Mouse (Mus musculus) macrophage (primary cell): ENCODE results near the gene Cfap221. TPM values are rescaled to one million over a fixed set of nuclear protein-coding genes. Genes with fewer than 3 reads are reported as not detected.

Source experiments
- H3K27ac ChIP-seq: fragments of 350-480 bp; formaldehyde crosslinking; 2 replicates; pipeline ENCODE4 v1.9.0; 2021
- H3K36me3 ChIP-seq: fragments of 350-480 bp; formaldehyde crosslinking; 2 replicates; pipeline ENCODE4 v1.9.0; 2021; ENCODE audit errors: inconsistent target
- H3K4me3 ChIP-seq: fragments of 350-480 bp; formaldehyde crosslinking; 2 replicates; pipeline ENCODE4 v1.9.0; 2021; ENCODE audit errors: inconsistent target
- H3K79me2 ChIP-seq: fragments of 350-480 bp; formaldehyde crosslinking; 2 replicates; pipeline ENCODE4 v1.9.0; 2021; ENCODE audit errors: inconsistent target
- WGBS: methylation state at CpG from one replicate; pipeline ENCODE4 v1.1.7; 2026; ENCODE audit warnings: inconsistent platforms; ENCODE audit not compliant: missing documents; 5-methylcytosine and 5-hydroxymethylcytosine counted together
- polyA plus RNA-seq: library from polyadenylated mRNA; stranded (reverse); fragments of 250-400 nt; gene quantifications from 3 replicates; pipeline ENCODE4 v1.2.4, GENCODE M21; 2018; ENCODE audit warnings: inconsistent platforms
- total RNA-seq, 78 experiments: library from RNA; depleted of rRNA; stranded (reverse); fragments of 250-400 nt; gene quantifications; 1 replicate in 9 of 78; 2 replicates in 24 of 78; 3 replicates in 43 of 78; 4 replicates in 2 of 78; pipeline ENCODE4 v1.2.4; 2018; ENCODE audit warnings: inconsistent platforms in 56 of 78

Gene Cfap221
- not detected for total RNA-seq (2018; cell fraction: chromatin; rRNA removed)
- not detected for total RNA-seq (2018; cell fraction: cytosol; rRNA removed)
- total RNA-seq (2018; cell fraction: nucleus; rRNA removed): not detected
- not detected in 3 replicates for polyA plus RNA-seq

DNA sequence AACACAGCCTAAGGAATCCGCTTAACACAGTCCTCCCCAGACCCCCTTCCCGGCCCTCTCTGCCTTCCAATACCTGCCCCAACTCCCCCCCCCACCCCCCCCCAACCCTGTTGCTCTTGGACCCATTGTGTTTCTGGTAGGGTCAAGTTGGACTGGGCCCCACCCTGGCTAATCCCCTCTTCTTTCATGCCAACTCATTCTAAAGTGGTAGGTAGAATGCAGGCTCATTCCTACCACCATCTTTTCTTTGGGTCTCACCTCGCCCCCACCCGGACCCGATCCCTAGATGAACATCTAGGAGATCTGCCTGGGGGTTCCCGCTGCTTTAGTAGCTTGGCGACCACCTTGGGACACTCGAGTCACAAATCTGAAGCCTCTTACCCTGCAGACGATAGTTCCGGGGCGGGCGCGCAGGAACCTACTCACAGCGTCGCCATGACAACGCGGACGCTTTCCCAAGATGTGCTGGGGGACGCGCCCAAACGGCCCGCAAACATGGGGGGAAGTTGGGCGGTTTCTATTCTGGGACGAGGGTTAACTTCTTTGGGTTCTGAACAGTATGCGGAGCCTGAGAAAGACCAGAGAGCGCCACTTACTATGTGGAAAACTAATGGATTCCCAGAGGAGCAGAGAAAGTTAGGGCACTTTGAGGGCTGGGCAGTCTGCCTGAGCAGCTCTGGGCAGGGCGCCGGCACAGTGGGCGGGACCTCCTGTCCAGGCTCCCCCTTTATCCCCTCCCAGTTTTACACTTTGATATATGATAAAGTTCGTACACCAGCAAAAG, at the start of gene Cfap221:
Cfap221 (minus strand) TSS at position 437 of the 784 bp plus-strand sequence.
- H3K4me3 ChIP-seq: peak within 1 kb of the TSS; percentile 22
- H3K79me2 ChIP-seq: no peaks in the 10 kb centered on the region
- no peaks in the 10 kb centered on the region for H3K36me3 ChIP-seq
- 6% methylated on average over 29 of the region's 30 CpGs for WGBS
- no peak within 1 kb of the TSS for H3K27ac ChIP-seq

GRCm38 (mm10) chr1:120044584-120044983, 47.5 kb upstream of the Cfap221 start:
- no peak overlapping the region for H3K27ac ChIP-seq
- 50% methylated on average over 16 of the region's 16 CpGs for WGBS
- no peak overlapping the region for H3K4me3 ChIP-seq
- H3K36me3 ChIP-seq: no peaks in the 10 kb centered on the region
- H3K79me2 ChIP-seq: no peaks in the 10 kb centered on the region

DNA sequence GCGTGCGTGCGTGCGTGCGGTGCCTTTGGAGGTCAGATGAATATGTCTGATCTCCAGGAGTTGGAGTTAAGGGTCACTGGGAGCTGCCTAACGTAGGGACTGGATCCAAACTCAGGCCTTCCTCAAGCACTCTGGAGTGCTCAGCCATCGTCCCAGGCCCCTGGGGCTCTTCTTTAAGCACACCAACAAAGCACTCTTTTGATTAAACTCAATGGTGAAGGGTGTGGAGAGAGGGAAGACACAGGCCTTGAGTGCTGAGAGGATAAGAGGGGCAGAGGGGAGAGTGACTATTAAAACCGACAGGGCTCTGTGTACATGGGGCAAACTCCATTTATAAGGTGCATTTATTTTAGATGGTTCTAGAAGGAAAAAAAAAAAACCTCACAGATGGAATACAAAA, 45.4 kb upstream of the Cfap221 start:
- no peak overlapping the region for H3K27ac ChIP-seq
- H3K79me2 ChIP-seq: no peaks in the 10 kb centered on the region
- 96% methylated on average over 8 of the region's 8 CpGs for WGBS
- no peaks in the 10 kb centered on the region for H3K36me3 ChIP-seq
- H3K4me3 ChIP-seq: no peak overlapping the region

GRCm38 (mm10) chr1:120038594-120038993, 41.6 kb upstream of the Cfap221 start:
- Histone ChIP-seq H3K36me3 (no peaks in the 10 kb centered on the region), H3K4me3 (no peak overlapping the region), H3K27ac (peak overlapping the region; percentile 55), H3K79me2 (no peaks in the 10 kb centered on the region)
- 68% methylated on average over 9 of the region's 9 CpGs for WGBS

- 88% methylated on average over 9 of the region's 9 CpGs for WGBS
- Histone ChIP-seq H3K36me3 (no peaks in the 10 kb centered on the region), H3K27ac (no peak overlapping the region), H3K4me3 (no peak overlapping the region), H3K79me2 (no peaks in the 10 kb centered on the region)
Measured at GRCm38 (mm10) chr1:120037021-120037683, 40.1 kb upstream of the Cfap221 start.

GRCm38 (mm10) chr1:120035456-120036034, 38.5 kb upstream of the Cfap221 start:
- H3K27ac ChIP-seq: no peak overlapping the region
- 95% methylated on average over 7 of the region's 7 CpGs for WGBS
- H3K4me3 ChIP-seq: no peak overlapping the region
- H3K36me3 ChIP-seq: no peaks in the 10 kb centered on the region
- no peaks in the 10 kb centered on the region for H3K79me2 ChIP-seq

DNA sequence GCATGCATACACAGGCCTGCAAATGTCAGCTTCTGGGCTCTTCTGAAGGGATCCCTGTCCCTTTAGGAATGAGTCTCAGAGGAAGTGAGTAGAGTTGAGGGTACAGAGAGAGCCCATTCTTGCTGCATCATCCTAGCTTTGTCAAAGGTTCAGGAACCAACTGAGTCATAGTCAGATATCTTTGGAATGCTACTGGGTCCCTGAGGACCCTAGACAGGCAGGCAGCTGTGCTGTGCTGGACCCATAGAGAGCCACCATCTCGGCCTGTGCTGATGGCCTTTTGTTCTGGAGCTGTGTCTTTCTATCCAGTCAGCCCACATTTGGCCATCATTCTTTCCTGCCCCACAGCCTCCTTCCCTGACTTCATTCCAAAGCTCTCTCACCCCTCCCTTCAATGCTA, 37.8 kb upstream of the Cfap221 start:
- no peaks in the 10 kb centered on the region for H3K36me3 ChIP-seq
- H3K27ac ChIP-seq: no peak overlapping the region
- H3K79me2 ChIP-seq: no peaks in the 10 kb centered on the region
- WGBS: 90% methylated on average over 1 of the region's 1 CpGs
- no peak overlapping the region for H3K4me3 ChIP-seq

DNA sequence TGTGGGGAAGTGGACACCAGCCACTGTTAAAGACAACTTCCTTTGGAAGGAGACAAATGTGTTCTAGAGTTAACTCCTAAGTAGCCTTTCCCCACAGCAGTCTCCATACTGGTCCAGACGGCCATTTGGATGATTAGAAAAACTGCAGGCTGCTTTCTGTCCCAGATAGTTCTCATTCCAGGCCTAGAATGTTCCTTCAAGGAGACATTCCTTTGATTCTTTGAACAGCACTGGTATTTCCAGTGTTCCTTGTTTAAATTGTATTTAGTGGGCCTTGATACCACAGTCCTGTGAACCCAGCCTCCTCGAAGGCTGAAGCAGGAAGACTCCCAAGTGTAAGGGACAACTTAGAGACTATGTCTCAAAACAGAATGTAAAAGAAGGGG, 36.4 kb upstream of the Cfap221 start:
- H3K27ac ChIP-seq: no peak overlapping the region
- H3K4me3 ChIP-seq: no peak overlapping the region
- 88% methylated on average over 2 of the region's 2 CpGs for WGBS
- no peaks in the 10 kb centered on the region for H3K79me2 ChIP-seq
- no peaks in the 10 kb centered on the region for H3K36me3 ChIP-seq

DNA sequence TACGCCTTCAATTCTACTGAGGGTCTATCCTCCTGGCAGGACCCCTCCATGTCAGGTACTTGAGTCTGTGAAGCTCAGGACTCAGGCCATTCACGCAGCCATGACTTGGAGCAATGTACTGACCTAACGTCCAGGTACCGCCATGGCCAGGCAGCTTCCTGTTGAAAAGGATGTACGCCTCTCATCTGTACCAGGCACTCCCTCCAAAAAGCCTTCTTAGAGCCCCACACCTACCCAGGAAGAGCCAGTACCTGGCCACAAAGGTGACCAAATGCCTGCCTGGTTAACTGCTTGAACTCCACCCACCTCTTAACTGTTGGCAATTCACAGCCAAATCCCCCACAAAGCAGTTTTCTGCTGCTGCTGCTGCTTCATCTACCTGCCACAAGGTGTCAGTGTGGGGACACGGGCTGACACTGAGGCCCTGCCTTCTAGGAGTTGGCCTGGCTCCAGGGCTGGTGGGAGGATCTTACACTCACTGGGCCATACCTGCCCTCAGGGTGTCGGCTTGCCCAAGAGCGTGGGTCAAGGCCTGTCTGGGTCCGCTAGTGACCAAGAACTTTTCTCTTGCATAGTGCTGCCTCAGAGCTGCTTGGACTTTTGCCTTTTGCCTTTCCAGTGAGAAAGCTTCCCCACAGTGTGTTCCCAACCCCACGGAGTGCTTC, 35.9 kb upstream of the Cfap221 start:
- no peaks in the 10 kb centered on the region for H3K79me2 ChIP-seq
- WGBS: 38% methylated on average over 10 of the region's 10 CpGs
- no peak overlapping the region for H3K4me3 ChIP-seq

GRCm38 (mm10) chr1:120030474-120030873, 33.4 kb upstream of the Cfap221 start:
- Histone ChIP-seq H3K36me3 (no peaks in the 10 kb centered on the region), H3K27ac (no peak overlapping the region), H3K79me2 (no peaks in the 10 kb centered on the region), H3K4me3 (no peak overlapping the region)
- WGBS: 85% methylated on average over 3 of the region's 3 CpGs

More for the DNA sequence above, 35.9 kb upstream of the Cfap221 start:
- Histone ChIP-seq H3K27ac (no peak overlapping the region), H3K36me3 (no peaks in the 10 kb centered on the region)

DNA sequence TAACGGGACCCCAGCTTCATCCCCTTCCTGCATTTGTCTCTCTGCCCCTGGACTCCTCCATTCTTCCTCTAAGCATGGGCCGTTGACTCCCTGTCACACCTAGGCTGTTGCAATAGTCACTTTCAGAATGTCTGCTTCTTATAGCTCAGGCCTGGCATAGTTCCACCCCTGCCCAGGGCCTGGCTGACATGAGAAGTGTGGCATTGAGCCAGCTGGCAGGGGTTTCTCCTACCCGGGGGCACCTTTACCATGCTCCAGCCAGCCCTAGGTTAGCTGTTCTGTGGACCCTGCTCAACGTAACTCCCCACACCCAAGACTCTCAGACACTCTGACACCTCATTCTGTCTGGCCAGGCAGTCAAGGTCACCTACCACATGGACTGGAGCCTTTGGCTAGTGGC, 30.7 kb upstream of the Cfap221 start:
- H3K79me2 ChIP-seq: no peaks in the 10 kb centered on the region
- WGBS: 28% methylated on average over 4 of the region's 4 CpGs
- H3K4me3 ChIP-seq: no peak overlapping the region
- no peak overlapping the region for H3K27ac ChIP-seq
- H3K36me3 ChIP-seq: no peaks in the 10 kb centered on the region

DNA sequence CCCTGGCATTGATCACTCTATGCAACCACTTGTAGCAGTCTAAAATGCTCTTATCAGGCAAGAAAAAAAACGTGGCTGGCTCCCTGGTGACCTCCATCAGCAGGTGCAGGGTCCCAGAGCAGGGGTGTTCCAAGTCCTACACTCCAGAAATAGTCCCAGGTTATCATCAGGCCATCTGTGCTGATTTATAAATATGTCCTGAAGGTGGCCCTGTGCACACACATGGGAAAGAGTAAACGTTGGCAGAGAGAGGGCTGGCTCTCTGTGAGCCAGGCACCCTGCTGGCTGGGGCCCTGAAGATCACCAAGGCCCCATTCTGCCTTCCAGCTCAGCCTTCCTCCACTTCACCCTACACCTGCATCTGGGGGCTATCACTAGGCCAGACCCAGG, 28.0 kb upstream of the Cfap221 start:
- Histone ChIP-seq H3K79me2 (no peaks in the 10 kb centered on the region), H3K27ac (no peak overlapping the region), H3K36me3 (no peaks in the 10 kb centered on the region), H3K4me3 (no peak overlapping the region)
- 32% methylated on average over 2 of the region's 2 CpGs for WGBS

DNA sequence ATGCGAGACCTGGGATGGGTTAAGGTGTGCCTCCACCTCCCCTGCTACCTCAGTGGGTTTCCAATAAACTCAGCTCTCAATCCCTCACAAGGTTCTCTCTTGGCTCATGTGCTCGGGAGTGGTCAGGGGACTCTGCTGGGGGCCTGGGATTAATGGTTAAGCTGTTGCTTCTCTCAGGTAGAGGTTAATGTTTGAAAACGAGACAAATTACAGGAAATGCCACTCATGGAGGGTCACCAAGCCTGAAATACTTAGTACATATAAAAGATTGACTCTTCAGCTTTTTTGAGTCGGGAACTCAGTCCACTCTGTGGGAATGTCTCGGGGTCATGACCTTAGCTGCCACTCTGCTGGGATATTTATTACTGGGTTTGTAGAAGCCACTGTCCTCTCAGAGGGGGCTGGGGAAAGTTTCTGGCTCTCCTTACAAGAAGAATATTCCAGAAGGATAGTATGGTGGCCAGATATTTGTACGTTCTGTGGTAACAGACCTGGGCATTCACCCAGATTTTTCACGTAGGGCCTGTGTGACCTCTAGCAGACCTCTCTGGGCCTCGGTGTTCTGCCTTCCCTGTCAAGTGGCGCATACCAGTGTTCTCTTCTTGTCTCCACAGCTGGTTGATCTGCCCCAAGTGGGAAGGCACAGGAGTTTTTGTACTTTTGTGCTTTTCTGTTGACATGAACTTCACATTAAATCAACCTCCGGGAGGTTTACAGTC, 27.5 kb upstream of the Cfap221 start:
- Histone ChIP-seq H3K27ac (no peak overlapping the region), H3K79me2 (no peaks in the 10 kb centered on the region), H3K4me3 (no peak overlapping the region), H3K36me3 (no peaks in the 10 kb centered on the region)
- WGBS: 85% methylated on average over 10 of the region's 10 CpGs

GRCm38 (mm10) chr1:120021951-120022350, 24.9 kb upstream of the Cfap221 start:
- Histone ChIP-seq H3K79me2 (no peaks in the 10 kb centered on the region), H3K36me3 (no peaks in the 10 kb centered on the region), H3K4me3 (no peak overlapping the region), H3K27ac (no peak overlapping the region)
- WGBS: 95% methylated on average over 16 of the region's 17 CpGs
